Mouse (Mus musculus): ENCODE data around the gene Pltp. TPM values are rescaled to one million over a fixed set of nuclear protein-coding genes. Genes with fewer than 3 reads are reported as not detected.

Pltp gene
- polyA plus RNA-seq, 1 experiment from 2014 or later, result 28.7 TPM

GRCm38 (mm10) chr2:164793772-164794171 is 63.7 kb downstream of the Pltp start:
- H3K36me3 ChIP-seq, result peaks cover 39% of the 10 kb centered on the region
- 92% methylated on average over 2 of the region's 2 CpGs for WGBS
- no peak overlapping the region for H3K9ac ChIP-seq
- H3K4me2 ChIP-seq (replicated peaks), result no peak overlapping the region
- H3K4me3 ChIP-seq (replicated peaks), result no peak overlapping the region
- no peak overlapping the region for H3K27ac ChIP-seq
- no peaks in the 10 kb centered on the region for H3K4me1 ChIP-seq (replicated peaks)
- H3K9me3 ChIP-seq, result no peaks in the 10 kb centered on the region
- no peak for ATAC-seq
- H3K27me3 ChIP-seq (replicated peaks), result no peaks in the 10 kb centered on the region

GRCm38 (mm10) chr2:164793236-164793635 is 64.3 kb downstream of the Pltp start:
- no peaks in the 10 kb centered on the region for H3K9me3 ChIP-seq
- no peaks in the 10 kb centered on the region for H3K27me3 ChIP-seq (replicated peaks)
- peaks cover 39% of the 10 kb centered on the region for H3K36me3 ChIP-seq
- no peak overlapping the region for H3K4me3 ChIP-seq (replicated peaks)
- H3K27ac ChIP-seq, result no peak overlapping the region
- peaks cover 2% of the 10 kb centered on the region; the same call in 1 of the 2 replicates for H3K4me1 ChIP-seq (replicated peaks)
- H3K4me2 ChIP-seq (replicated peaks), result no peak overlapping the region
- no peak overlapping the region for H3K9ac ChIP-seq
- 66% methylated on average over 3 of the region's 3 CpGs for WGBS
- peak; percentile 36; the same call in 1 of the 2 replicates for ATAC-seq

- H3K4me3 ChIP-seq (replicated peaks), result no peak overlapping the region
- H3K36me3 ChIP-seq, result peaks cover 35% of the 10 kb centered on the region
- no peak for ATAC-seq
- no peaks in the 10 kb centered on the region for H3K27me3 ChIP-seq (replicated peaks)
- no peak overlapping the region for H3K27ac ChIP-seq
- no peak overlapping the region for H3K4me2 ChIP-seq (replicated peaks)
- no peaks in the 10 kb centered on the region for H3K9me3 ChIP-seq
- peaks cover 4% of the 10 kb centered on the region; the same call in 1 of the 2 replicates for H3K4me1 ChIP-seq (replicated peaks)
- WGBS, result 88% methylated on average over 12 of the region's 12 CpGs
- no peak overlapping the region for H3K9ac ChIP-seq
Measured at GRCm38 (mm10) chr2:164792400-164793190, 64.9 kb downstream of the Pltp start.

GRCm38 (mm10) chr2:164791841-164792261 is 65.7 kb downstream of the Pltp start:
- Histone ChIP-seq H3K9ac (no peak overlapping the region), H3K27ac (no peak overlapping the region), H3K4me2 (replicated peaks) (no peak overlapping the region), H3K4me1 (replicated peaks) (peaks cover 8% of the 10 kb centered on the region), H3K27me3 (replicated peaks) (no peaks in the 10 kb centered on the region), H3K36me3 (peaks cover 35% of the 10 kb centered on the region), H3K9me3 (no peaks in the 10 kb centered on the region), H3K4me3 (replicated peaks) (no peak overlapping the region)
- ATAC-seq, result no peak
- WGBS, result 90% methylated on average over 18 of the region's 18 CpGs

GRCm38 (mm10) chr2:164790451-164790850 is 67.1 kb downstream of the Pltp start:
- Histone ChIP-seq H3K9me3 (no peaks in the 10 kb centered on the region), H3K9ac (no peak overlapping the region), H3K4me3 (replicated peaks) (no peak overlapping the region), H3K4me2 (replicated peaks) (no peak overlapping the region), H3K36me3 (peaks cover 30% of the 10 kb centered on the region), H3K27me3 (replicated peaks) (no peaks in the 10 kb centered on the region), H3K4me1 (replicated peaks) (peaks cover 13% of the 10 kb centered on the region), H3K27ac (no peak overlapping the region)
- ATAC-seq, result no peak
- WGBS, result 69% methylated on average over 4 of the region's 4 CpGs

Other genes with a start within 250 kb of the Pltp start
- gene Wfdc6b, start 244.2 kb downstream of the Pltp start, polyA plus RNA-seq (2015; fragmentation: Nextera tagmentation; extraction: Ambion mirVana), result not detected in 2 replicates
- gene Wfdc8, start 244.1 kb downstream of the Pltp start, polyA plus RNA-seq (2015; fragmentation: Nextera tagmentation; extraction: Ambion mirVana), result not detected in 2 replicates
- gene Wfdc16, start 218.9 kb downstream of the Pltp start, polyA plus RNA-seq (2015; fragmentation: Nextera tagmentation; extraction: Ambion mirVana), result not detected in 2 replicates
- gene Wfdc10, start 201.7 kb downstream of the Pltp start, polyA plus RNA-seq (2015; fragmentation: Nextera tagmentation; extraction: Ambion mirVana), result 0.56 and 0.72 TPM in 2 replicates
- not detected in 2 replicates for gene Wfdc9, start 201.1 kb downstream of the Pltp start, polyA plus RNA-seq (2015; fragmentation: Nextera tagmentation; extraction: Ambion mirVana)
- not detected in 2 replicates for gene Wfdc11, start 183.6 kb downstream of the Pltp start, polyA plus RNA-seq (2015; fragmentation: Nextera tagmentation; extraction: Ambion mirVana)
- gene Wfdc13, start 172.6 kb downstream of the Pltp start, polyA plus RNA-seq (2015; fragmentation: Nextera tagmentation; extraction: Ambion mirVana), result 0.18 and 0.30 TPM in 2 replicates
- not detected in 2 replicates for gene Spint4, start 159.2 kb downstream of the Pltp start, polyA plus RNA-seq (2015; fragmentation: Nextera tagmentation; extraction: Ambion mirVana)
- gene Spint5, start 142.4 kb downstream of the Pltp start, polyA plus RNA-seq (2015; fragmentation: Nextera tagmentation; extraction: Ambion mirVana), result not detected in 2 replicates
- gene Wfdc3, start 111.8 kb downstream of the Pltp start, polyA plus RNA-seq (2015; fragmentation: Nextera tagmentation; extraction: Ambion mirVana), result 1.8 and 2.0 TPM in 2 replicates
- gene Dnttip1, start 111.7 kb downstream of the Pltp start, polyA plus RNA-seq (2015; fragmentation: Nextera tagmentation; extraction: Ambion mirVana), result 60.4 and 62.5 TPM in 2 replicates
- gene Ube2c, start 87.8 kb downstream of the Pltp start, polyA plus RNA-seq (2015; fragmentation: Nextera tagmentation; extraction: Ambion mirVana), result 431 and 439 TPM in 2 replicates
- gene Tnnc2, start 77.7 kb downstream of the Pltp start, polyA plus RNA-seq (2015; fragmentation: Nextera tagmentation; extraction: Ambion mirVana), result 1.7 and 6.9 TPM in 2 replicates
- gene Snx21, start 71.9 kb downstream of the Pltp start, polyA plus RNA-seq (2015; fragmentation: Nextera tagmentation; extraction: Ambion mirVana), result 18.4 and 21.2 TPM in 2 replicates
- gene Acot8, start 52.8 kb downstream of the Pltp start, polyA plus RNA-seq (2015; fragmentation: Nextera tagmentation; extraction: Ambion mirVana), result 23.6 and 29.7 TPM in 2 replicates
- gene Zswim3, start 52.6 kb downstream of the Pltp start, polyA plus RNA-seq (2015; fragmentation: Nextera tagmentation; extraction: Ambion mirVana), result 8.1 and 9.0 TPM in 2 replicates
- gene Zswim1, start 35.0 kb downstream of the Pltp start, polyA plus RNA-seq (2015; fragmentation: Nextera tagmentation; extraction: Ambion mirVana), result 13.5 TPM in 2 replicates
- not detected in 2 replicates for gene Spata25, start 29.2 kb downstream of the Pltp start, polyA plus RNA-seq (2015; fragmentation: Nextera tagmentation; extraction: Ambion mirVana)
- 266 and 277 TPM in 2 replicates for gene Ctsa, start 24.8 kb downstream of the Pltp start, polyA plus RNA-seq (2015; fragmentation: Nextera tagmentation; extraction: Ambion mirVana)
- 6.8 and 7.4 TPM in 2 replicates for gene Neurl2, start 24.3 kb downstream of the Pltp start, polyA plus RNA-seq (2015; fragmentation: Nextera tagmentation; extraction: Ambion mirVana)
- gene Pcif1, start 21.6 kb upstream of the Pltp start, polyA plus RNA-seq (2015; fragmentation: Nextera tagmentation; extraction: Ambion mirVana), result 63.6 and 65.5 TPM in 2 replicates
- 10.7 and 11.3 TPM in 2 replicates for gene Zfp335, start 54.0 kb upstream of the Pltp start, polyA plus RNA-seq (2015; fragmentation: Nextera tagmentation; extraction: Ambion mirVana)
- gene Mmp9, start 83.1 kb upstream of the Pltp start, polyA plus RNA-seq (2015; fragmentation: Nextera tagmentation; extraction: Ambion mirVana), result 4.9 and 5.2 TPM in 2 replicates
- gene Slc12a5, start 103.1 kb upstream of the Pltp start, polyA plus RNA-seq (2015; fragmentation: Nextera tagmentation; extraction: Ambion mirVana), result 0.80 and 0.97 TPM in 2 replicates
- gene Ncoa5, start 177.2 kb upstream of the Pltp start, polyA plus RNA-seq (2015; fragmentation: Nextera tagmentation; extraction: Ambion mirVana), result 47.4 and 48.8 TPM in 2 replicates
- 8.5 and 9.3 TPM in 2 replicates for gene Cd40, start 197.9 kb upstream of the Pltp start, polyA plus RNA-seq (2015; fragmentation: Nextera tagmentation; extraction: Ambion mirVana)
- not detected in 2 replicates for gene 1700025C18Rik, start 233.0 kb upstream of the Pltp start, polyA plus RNA-seq (2015; fragmentation: Nextera tagmentation; extraction: Ambion mirVana)

Data from intestine, embryonic 15.5 days (tissue).